Mouse (Mus musculus) CH12.LX (cell line): ENCODE measurements around the gene Syna. TPM values are rescaled to one million over a fixed set of nuclear protein-coding genes. Genes with fewer than 3 reads are reported as not detected.

Source experiments
- DNase-seq: peaks from one replicate; pipeline ENCODE4 v3.0.0-alpha.2; 2013; ENCODE audit errors: extremely low read depth
- H3K27ac ChIP-seq: 2 replicates; pipeline ENCODE4 v1.5.1; 2012; ENCODE audit warnings: low read depth, mild to moderate bottlenecking, control low read depth, moderate library complexity; ENCODE audit not compliant: insufficient read depth
- H3K27me3 ChIP-seq: replicated peaks from 2 replicates; pipeline ENCODE3; 2012; ENCODE audit warnings: inconsistent platforms
- H3K36me3 ChIP-seq, 2 experiments: replicated peaks in 1 of 2; 2 replicates each; pipeline versions ENCODE3 to v1.6.1; 2012; ENCODE audit warnings: inconsistent platforms in 1 of 2, low read length in 1 of 2, mild to moderate bottlenecking in 1 of 2, mixed read lengths in 1 of 2, moderate library complexity in 1 of 2; ENCODE audit not compliant: control insufficient read depth in 1 of 2, insufficient read depth in 1 of 2
- H3K4me1 ChIP-seq, 2 experiments: 2 replicates each; pipeline ENCODE4 v1.6.1; 2012; ENCODE audit warnings: inconsistent platforms in 1 of 2, moderate library complexity in 1 of 2; ENCODE audit not compliant: insufficient read depth in 2 of 2, control insufficient read depth in 1 of 2
- H3K4me2 ChIP-seq: 2 replicates; pipeline ENCODE4 v1.6.1; 2012; ENCODE audit warnings: low read depth, mild to moderate bottlenecking, control low read depth; ENCODE audit not compliant: poor library complexity, insufficient read depth, severe bottlenecking
- H3K4me3 ChIP-seq, 3 experiments: fragments of 150-350 bp in 1 of 3; sonication (generic) in 1 of 3; replicated peaks in 1 of 3; 2 replicates each; pipeline versions ENCODE3 to v1.5.1; 2011 to 2012; ENCODE audit warnings: low read depth in 2 of 3, low read length in 2 of 3, mild to moderate bottlenecking in 2 of 3, moderate library complexity in 2 of 3, control low read depth in 1 of 3, improper control_type of control experiment in 1 of 3, inconsistent platforms in 1 of 3, mixed read lengths in 1 of 3; ENCODE audit not compliant: poor library complexity in 1 of 3
- H3K79me2 ChIP-seq: replicated peaks from 2 replicates; pipeline ENCODE4 v1.6.1; 2012; ENCODE audit warnings: mild to moderate bottlenecking, moderate library complexity; ENCODE audit not compliant: control insufficient read depth, poor library complexity, insufficient read depth, severe bottlenecking; ENCODE audit errors: extremely low read depth
- H3K9ac ChIP-seq: 2 replicates; pipeline ENCODE4 v1.6.1; 2012; ENCODE audit warnings: low read depth, mild to moderate bottlenecking, control low read depth, moderate library complexity; ENCODE audit not compliant: insufficient read depth
- H3K9me3 ChIP-seq: replicated peaks from 2 replicates; pipeline ENCODE3; 2012; ENCODE audit warnings: low read length, inconsistent platforms, mixed read lengths
- CHD1 ChIP-seq: IDR thresholded peaks from 2 replicates; pipeline ENCODE4 v1.6.1; 2012; ENCODE audit warnings: low read depth, low read length, improper control_type of control experiment, inconsistent platforms
- CHD2 ChIP-seq: IDR thresholded peaks from 2 replicates; pipeline ENCODE4 v1.6.1; 2011; ENCODE audit warnings: low read length, improper control_type of control experiment
- CTCF ChIP-seq, 2 experiments: IDR thresholded peaks in 1 of 2; conservative IDR thresholded peaks in 1 of 2; 2 replicates each; pipeline ENCODE4 v1.5.1; 2011 to 2012; ENCODE audit warnings: low read depth in 2 of 2, low read length in 2 of 2, improper control_type of control experiment in 1 of 2, inconsistent platforms in 1 of 2, mild to moderate bottlenecking in 1 of 2, moderate library complexity in 1 of 2
- ELF1 ChIP-seq: IDR thresholded peaks from 2 replicates; pipeline ENCODE4 v1.6.1; 2014; ENCODE audit warnings: low read depth, mild to moderate bottlenecking, inconsistent platforms, low read length, improper control_type of control experiment
- EP300 ChIP-seq: IDR thresholded peaks from 2 replicates; pipeline ENCODE4 v1.6.1; 2011; ENCODE audit warnings: low read length, improper control_type of control experiment
- ETS1 ChIP-seq: conservative IDR thresholded peaks from 2 replicates; pipeline ENCODE4 v1.6.1; 2012; ENCODE audit warnings: low read depth, mild to moderate bottlenecking, inconsistent platforms, low read length, improper control_type of control experiment, moderate library complexity
- HCFC1 ChIP-seq: IDR thresholded peaks from 2 replicates; pipeline ENCODE4 v1.6.1; 2012; ENCODE audit warnings: low read depth, mild to moderate bottlenecking, inconsistent platforms, low read length, improper control_type of control experiment
- JUN ChIP-seq: IDR thresholded peaks from 2 replicates; pipeline ENCODE4 v1.6.1; 2011; ENCODE audit warnings: low read depth, mild to moderate bottlenecking, low read length, improper control_type of control experiment, moderate library complexity; ENCODE audit not compliant: insufficient read depth
- JUND ChIP-seq: conservative IDR thresholded peaks from 2 replicates; pipeline ENCODE4 v1.6.1; 2011; ENCODE audit warnings: low read depth, low read length, improper control_type of control experiment
- KAT2A ChIP-seq: IDR thresholded peaks from 2 replicates; pipeline ENCODE4 v1.6.1; 2012; ENCODE audit warnings: low read length, improper control_type of control experiment, inconsistent platforms; ENCODE audit not compliant: insufficient replicate concordance
- MAFK ChIP-seq: IDR thresholded peaks from 2 replicates; pipeline ENCODE4 v1.6.1; 2011; ENCODE audit warnings: low read length, improper control_type of control experiment; ENCODE audit not compliant: insufficient replicate concordance
- MAX ChIP-seq: IDR thresholded peaks from 2 replicates; pipeline ENCODE4 v1.6.1; 2011; ENCODE audit warnings: low read length, improper control_type of control experiment
- MEF2A ChIP-seq: IDR thresholded peaks from 2 replicates; pipeline ENCODE4 v1.6.1; 2014; ENCODE audit warnings: low read depth, mild to moderate bottlenecking, inconsistent platforms, low read length, improper control_type of control experiment, borderline replicate concordance
- MXI1 ChIP-seq: IDR thresholded peaks from 2 replicates; pipeline ENCODE4 v1.6.1; 2011; ENCODE audit warnings: mild to moderate bottlenecking, low read depth, low read length, improper control_type of control experiment
- MYC ChIP-seq: IDR thresholded peaks from 2 replicates; pipeline ENCODE4 v1.6.1; 2011; ENCODE audit warnings: low read depth, mild to moderate bottlenecking, improper control_type of control experiment, low read length
- NELFE ChIP-seq: IDR thresholded peaks from 2 replicates; pipeline ENCODE4 v1.6.1; 2011; ENCODE audit warnings: low read depth, low read length, improper control_type of control experiment
- NRF1 ChIP-seq: IDR thresholded peaks from 2 replicates; pipeline ENCODE4 v1.6.1; 2014; ENCODE audit warnings: low read depth, mild to moderate bottlenecking, inconsistent platforms, low read length, improper control_type of control experiment, moderate library complexity
- PAX5 ChIP-seq: IDR thresholded peaks from 2 replicates; pipeline ENCODE4 v1.6.1; 2012; ENCODE audit warnings: low read length, inconsistent platforms, mixed read lengths
- POLR2A ChIP-seq: IDR thresholded peaks from 2 replicates; pipeline ENCODE4 v1.6.1; 2011; ENCODE audit warnings: low read depth, mild to moderate bottlenecking, improper control_type of control experiment, low read length
- POLR2AphosphoS2 ChIP-seq: IDR thresholded peaks from 2 replicates; pipeline ENCODE4 v1.6.1; 2011; ENCODE audit warnings: low read depth, low read length, improper control_type of control experiment
- RCOR1 ChIP-seq: conservative IDR thresholded peaks from 2 replicates; pipeline ENCODE4 v1.6.1; 2012; ENCODE audit warnings: low read depth, mild to moderate bottlenecking, inconsistent platforms, low read length, improper control_type of control experiment
- SIN3A ChIP-seq: IDR thresholded peaks from 2 replicates; pipeline ENCODE4 v1.6.1; 2012; ENCODE audit warnings: low read length, improper control_type of control experiment, inconsistent platforms
- SMC3 ChIP-seq: IDR thresholded peaks from 2 replicates; pipeline ENCODE4 v1.6.1; 2011; ENCODE audit warnings: low read depth, low read length, improper control_type of control experiment
- TBP ChIP-seq: conservative IDR thresholded peaks from 2 replicates; pipeline ENCODE4 v1.6.1; 2011; ENCODE audit warnings: low read depth, low read length, improper control_type of control experiment
- UBTF ChIP-seq: IDR thresholded peaks from 2 replicates; pipeline ENCODE4 v1.6.1; 2012; ENCODE audit warnings: low read depth, mild to moderate bottlenecking, inconsistent platforms, low read length, improper control_type of control experiment, moderate library complexity
- USF1 ChIP-seq: IDR thresholded peaks from 2 replicates; pipeline ENCODE4 v1.6.1; 2014; ENCODE audit warnings: low read depth, mild to moderate bottlenecking, inconsistent platforms, low read length, improper control_type of control experiment
- USF2 ChIP-seq: conservative IDR thresholded peaks from 2 replicates; pipeline ENCODE4 v1.6.1; 2011; ENCODE audit warnings: low read depth, low read length, improper control_type of control experiment
- ZKSCAN1 ChIP-seq: IDR thresholded peaks from 2 replicates; pipeline ENCODE4 v1.6.1; 2012; ENCODE audit warnings: low read depth, inconsistent platforms, low read length, improper control_type of control experiment, borderline replicate concordance
- ZMIZ1 ChIP-seq: IDR thresholded peaks from 2 replicates; pipeline ENCODE4 v1.6.1; 2012; ENCODE audit warnings: low read depth, mild to moderate bottlenecking, inconsistent platforms, low read length, improper control_type of control experiment
- ZNF384 ChIP-seq: IDR thresholded peaks from 2 replicates; pipeline ENCODE4 v1.6.1; 2012; ENCODE audit warnings: low read depth, low read length, improper control_type of control experiment, inconsistent platforms
- dilution Hi-C: fragments of 300-500 bp; cut with MboI; formaldehyde crosslinking; loops from 2 replicates; pipeline ENCODE4 v1.14.3; 2020; ENCODE audit warnings: low sequenced_read_pairs; ENCODE audit not compliant: extremely low pct_unique_long_range_greater_than_20kb, extremely low pct_ligation_motif_present
- in situ Hi-C: fragments of 300-500 bp; cut with MboI; formaldehyde crosslinking; loops from 3 replicates; pipeline ENCODE4 v1.14.3; 2019; ENCODE audit warnings: low sequenced_read_pairs, low pct_ligation_motif_present, low pct_unique_long_range_greater_than_20kb, mixed read lengths
- polyA plus RNA-seq: library from polyadenylated mRNA; unstranded; fragments of >175 nt; gene quantifications from 2 replicates; pipeline ENCODE4 v1.2.1, GENCODE M21; 2012; ENCODE audit warnings: low read depth; ENCODE audit not compliant: insufficient read length
- total RNA-seq, 2 experiments: library from RNA; depleted of rRNA; stranded (reverse); fragments of 300-350 nt in 1 of 2; fragments of >200 nt in 1 of 2; gene quantifications; 2 replicates each; pipeline ENCODE4 v1.2.3; 2012 to 2014

The Syna gene
- total and polyA plus RNA-seq, 3 experiments = 0.13 to 4.0 (median 0.13) TPM

DNA sequence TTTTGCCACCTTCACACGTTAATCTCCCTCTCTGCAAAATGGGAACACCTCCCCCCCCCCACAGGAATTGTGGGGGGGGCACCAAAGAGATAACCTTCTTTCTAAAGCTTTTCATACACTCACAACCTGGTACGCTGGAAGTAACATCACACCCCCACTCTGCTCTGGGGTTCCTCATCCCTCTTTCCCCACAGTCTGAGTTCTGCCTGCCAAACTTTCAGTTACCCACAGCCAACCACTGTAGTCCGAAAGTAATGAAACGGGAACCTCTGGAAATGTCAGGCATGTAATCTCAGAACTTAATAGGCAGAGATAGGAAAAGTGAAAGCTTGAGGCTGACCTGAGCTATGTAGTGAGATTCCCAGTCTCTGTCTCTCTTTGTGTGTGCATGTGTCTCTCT, 7.5 kb upstream of the Syna start:
- H3K4me1 ChIP-seq = peaks cover 8 to 58% of the 10 kb centered on the region in 2 experiments
- no peak for DNase-seq
- no peak overlapping the region for H3K4me2 ChIP-seq
- no peak overlapping the region for H3K4me3 ChIP-seq
- H3K36me3 ChIP-seq = no peaks in the 10 kb centered on the region
- H3K9ac ChIP-seq = no peak overlapping the region
- in situ Hi-C loops (no loop called here), dilution Hi-C loops (no loop called here)
- TF ChIP-seq SIN3A = no peak
- no peak for TF ChIP-seq ZMIZ1
- TF ChIP-seq USF2 = no peak
- TF ChIP-seq USF1 = no peak
- no peak for TF ChIP-seq NRF1
- TF ChIP-seq POLR2A = no peak
- TF ChIP-seq KAT2A = no peak
- TF ChIP-seq MXI1 = no peak
- TF ChIP-seq SMC3 = no peak
- no peak for TF ChIP-seq MAX
- TF ChIP-seq EP300 = no peak
- H3K9me3 ChIP-seq = peaks cover 3% of the 10 kb centered on the region
- no peak overlapping the region for H3K27ac ChIP-seq
- H3K79me2 ChIP-seq = no peaks in the 10 kb centered on the region
- H3K27me3 ChIP-seq = no peaks in the 10 kb centered on the region

GRCm38 (mm10) chr5:134565696-134566095, 5.7 kb upstream of the Syna start:
- Histone ChIP-seq H3K27ac (no peak overlapping the region), H3K27me3 (no peaks in the 10 kb centered on the region), H3K9ac (no peak overlapping the region), H3K79me2 (no peaks in the 10 kb centered on the region), H3K4me3 (no peak overlapping the region), H3K4me1 (peaks cover 8 to 47% of the 10 kb centered on the region in 2 experiments), H3K9me3 (no peaks in the 10 kb centered on the region), H3K4me2 (no peak overlapping the region), H3K36me3 (no peaks in the 10 kb centered on the region)
- no peak for TF ChIP-seq ZKSCAN1
- TF ChIP-seq PAX5 = no peak
- no peak for TF ChIP-seq ZNF384
- TF ChIP-seq EP300 = peak; percentile 43; the same call in 1 of the 2 replicates
- no peak for TF ChIP-seq TBP
- TF ChIP-seq MYC = no peak
- TF ChIP-seq CTCF (conservative IDR thresholded peaks at IDR 0.05 in 1 of 2, IDR thresholded peaks at IDR 0.05 in 1 of 2; ENCODE audit: low read depth in 2 of 2, low read length in 2 of 2) = no peak
- no peak for TF ChIP-seq POLR2AphosphoS2
- no peak for TF ChIP-seq CHD2
- no peak for TF ChIP-seq CHD1
- TF ChIP-seq KAT2A = no peak
- TF ChIP-seq ELF1 = no peak
- peak; percentile 61; the same call in 1 of the 2 replicates for TF ChIP-seq MEF2A
- TF ChIP-seq NRF1 = no peak
- TF ChIP-seq MAX = no peak
- TF ChIP-seq ETS1 = peak; percentile 18; the same call in 1 of the 2 replicates
- no peak for TF ChIP-seq ZMIZ1
- no peak for TF ChIP-seq POLR2A
- TF ChIP-seq NELFE = no peak
- no peak for TF ChIP-seq HCFC1
- no peak for TF ChIP-seq USF1
- TF ChIP-seq MAFK = 0 out of 2 replicates have a peak, but pooled peaks have one; percentile 18
- TF ChIP-seq UBTF = no peak
- TF ChIP-seq JUND = no peak
- no peak for TF ChIP-seq RCOR1
- no peak for TF ChIP-seq JUN
- DNase-seq = peak; percentile 47
- in situ Hi-C loops = no loop called here
- dilution Hi-C loops = no loop called here
